Mouse (Mus musculus): ENCODE results near the gene Krt33a.

Krt33a gene

GRCm38 (mm10) chr11:99986180-99986647 is 29.8 kb downstream of the Krt33a start, which contains the start of gene Krtap16-1:
Krtap16-1 (minus strand) TSS chr11:99986597.
- no peak for DNase-seq (ENCODE audit: low read depth, low spot score)

GRCm38 (mm10) chr11:99985291-99986092 is 30.5 kb downstream of the Krt33a start:
- DNase-seq (ENCODE audit: low read depth, low spot score), result no peak

GRCm38 (mm10) chr11:99983442-99983841 is 32.6 kb downstream of the Krt33a start:
- no peak for DNase-seq (ENCODE audit: low read depth, low spot score)

GRCm38 (mm10) chr11:99982731-99983130 is 33.3 kb downstream of the Krt33a start:
- DNase-seq (ENCODE audit: low read depth, low spot score), result no peak

DNA sequence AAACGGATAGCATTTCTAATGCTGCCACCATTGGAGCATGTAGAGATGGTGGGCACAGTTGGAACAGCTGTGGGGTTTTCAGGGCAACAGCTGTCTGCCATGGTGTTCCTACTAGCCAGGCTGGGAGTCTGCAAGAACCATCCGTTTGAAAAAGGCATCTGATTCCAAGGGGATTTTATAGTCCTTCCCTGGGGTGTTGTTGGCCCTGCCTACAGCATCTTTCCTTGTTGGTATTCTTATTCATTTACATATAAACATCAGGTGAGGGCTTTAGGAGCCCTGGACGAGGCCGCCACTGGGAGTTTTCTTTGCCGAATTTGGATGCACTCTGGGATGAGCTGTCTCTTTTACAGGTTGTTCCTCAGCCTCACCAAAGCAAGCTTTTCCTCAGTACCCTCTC is 37.1 kb downstream of the Krt33a start, which contains the start of gene Krtap29-1:
Gene Krtap29-1 (minus strand): TSS at position 101 of the 400 bp plus-strand sequence.
- DNase-seq (ENCODE audit: low read depth, low spot score), result no peak

DNA sequence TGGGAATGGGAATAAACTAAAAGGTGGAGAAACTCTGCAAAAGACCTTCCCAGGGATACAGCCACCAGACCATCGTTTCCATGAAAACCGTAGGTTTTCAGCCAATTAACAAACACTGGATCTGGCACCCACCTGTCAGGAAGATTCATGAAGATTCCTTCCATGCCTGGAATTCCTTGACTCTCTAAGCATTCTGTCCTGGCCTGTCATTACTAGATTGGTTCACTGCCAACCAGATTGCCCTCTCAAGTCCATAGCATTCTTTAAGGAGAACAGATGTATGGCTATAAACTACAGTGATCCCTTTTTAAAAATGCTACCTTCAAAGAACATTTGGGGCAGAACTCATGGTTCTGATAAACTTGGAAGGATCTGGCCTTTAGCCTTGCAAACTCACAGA is 50.1 kb downstream of the Krt33a start:
- no peak for DNase-seq (ENCODE audit: low read depth, low spot score)

DNA sequence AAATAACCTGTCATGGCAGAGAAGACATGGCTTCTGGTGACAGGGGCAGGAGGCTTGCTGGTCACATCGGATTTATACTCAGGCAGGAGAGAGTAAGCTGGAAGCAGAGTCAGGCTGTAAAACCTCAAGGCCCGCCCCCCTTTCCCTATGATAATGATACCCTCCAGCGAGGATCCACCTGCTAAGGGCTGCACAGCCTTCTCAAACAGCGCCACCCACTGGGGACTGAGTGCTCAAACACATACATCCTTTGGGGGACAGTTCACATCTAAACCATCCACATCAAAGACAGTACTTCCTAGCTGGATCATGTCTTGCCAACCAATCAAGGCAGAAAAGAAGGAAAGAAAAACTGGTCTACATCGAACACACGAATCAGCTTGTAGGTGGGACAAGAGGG is 51.8 kb downstream of the Krt33a start:
- DNase-seq (ENCODE audit: low read depth, low spot score), result no peak
